Mouse (Mus musculus) urinary bladder, postnatal 14 days (tissue): ENCODE data around the gene Olfr1202.

Experiments used
- DNase-seq: peaks from one replicate; pipeline ENCODE4 v3.0.0; 2021; ENCODE audit warnings: low spot score

The Olfr1202 gene

GRCm38 (mm10) chr2:88814196-88814595, at the start of gene Olfr1202:
Gene Olfr1202 (plus strand): TSS chr2:88814496.
- no peak for DNase-seq

- DNase-seq = no peak
Observed at GRCm38 (mm10) chr2:88770388-88770787, 43.9 kb upstream of the Olfr1202 start, which contains the start of gene Olfr1200. Gene Olfr1200 (minus strand): TSS chr2:88770488.

GRCm38 (mm10) chr2:88792736-88793135, 21.6 kb upstream of the Olfr1202 start, which contains the start of gene Olfr1201:
Gene Olfr1201 (plus strand): TSS chr2:88793036.
- no peak for DNase-seq

DNA sequence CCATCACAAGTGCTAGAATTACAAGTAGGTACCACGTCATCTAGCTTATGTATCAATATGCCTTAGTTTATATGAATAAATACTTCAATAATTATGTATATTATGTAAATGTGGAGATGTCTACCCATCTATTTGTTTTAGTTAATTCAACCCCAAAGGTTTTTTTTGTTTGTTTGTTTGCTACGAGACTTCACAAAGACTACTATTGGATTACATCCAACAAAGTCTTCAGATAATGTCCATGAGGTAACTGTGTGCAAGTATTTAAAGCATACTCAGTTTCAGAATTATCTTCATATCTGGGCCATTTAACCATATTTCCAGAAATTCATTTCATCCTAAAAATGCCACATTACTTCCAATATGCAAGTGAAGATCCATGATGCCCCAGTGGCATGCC, 15.1 kb downstream of the Olfr1202 start, which contains the start of gene Olfr1205:
Gene Olfr1205, plus strand, starts transcription at position 301 of the 400 bp plus-strand sequence.
- no peak for DNase-seq

DNA sequence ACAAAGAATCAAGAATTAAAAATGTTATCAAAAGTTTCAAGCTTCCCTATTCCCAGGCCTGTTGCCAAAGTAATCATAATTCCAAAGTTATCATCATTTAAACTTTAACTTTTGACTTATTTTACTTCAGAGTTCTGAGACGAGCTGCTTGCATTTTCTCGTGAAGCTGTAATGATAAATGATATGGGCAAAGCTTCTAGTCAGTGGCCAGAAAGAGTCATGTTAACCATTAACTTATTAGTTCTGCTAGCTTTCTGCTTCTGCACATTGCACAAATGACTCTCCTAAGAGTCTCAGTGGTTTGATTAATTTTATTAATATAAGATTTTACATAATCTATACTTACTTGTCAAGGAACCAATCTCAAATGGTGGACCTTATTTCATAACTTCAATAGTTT, 24.2 kb downstream of the Olfr1202 start:
- no peak for DNase-seq

DNA sequence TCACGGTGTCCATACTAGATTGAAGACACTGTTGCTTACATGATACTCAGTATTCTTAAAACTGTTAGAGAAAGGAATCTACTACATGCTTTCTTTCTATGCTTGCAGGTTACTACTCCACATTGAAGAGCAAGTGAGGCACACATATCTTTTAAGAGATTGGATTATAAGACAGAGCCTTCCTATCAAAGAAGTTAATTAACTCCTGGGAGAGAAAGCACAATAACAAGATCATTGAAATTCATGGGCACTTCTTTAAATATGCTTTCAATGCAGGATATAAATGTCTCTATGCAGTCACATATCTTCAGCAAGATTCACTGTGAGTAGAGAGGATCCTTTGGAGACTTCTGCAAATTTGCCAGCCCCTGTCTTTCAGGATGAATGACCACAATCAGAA, 34.7 kb downstream of the Olfr1202 start, which contains the start of gene Olfr1204:
Gene Olfr1204, plus strand, starts transcription at position 301 of the 400 bp plus-strand sequence.
- DNase-seq = no peak

- DNase-seq = no peak
Observed at GRCm38 (mm10) chr2:88862931-88863330, 48.6 kb downstream of the Olfr1202 start, which contains the start of gene Olfr1206. Gene Olfr1206 (plus strand): TSS chr2:88863231.
